Mouse (Mus musculus) small intestine, adult 2 months (tissue): ENCODE measurements around the gene Hoxa5. TPM values are rescaled to one million over a fixed set of nuclear protein-coding genes. Genes with fewer than 3 reads are reported as not detected.

ENCODE experiments used
- H3K27ac ChIP-seq: fragments of 200-500 bp; 2 replicates; pipeline ENCODE4 v1.5.1; 2012; ENCODE audit warnings: low read depth, low read length, control low read depth, inconsistent platforms; ENCODE audit not compliant: insufficient read depth
- H3K27me3 ChIP-seq: fragments of 200-500 bp; 2 replicates; pipeline ENCODE4 v1.6.1; 2012; ENCODE audit warnings: mild to moderate bottlenecking, moderate library complexity, low read length, inconsistent platforms; ENCODE audit not compliant: control insufficient read depth, insufficient read depth
- H3K36me3 ChIP-seq: fragments of 200-500 bp; 2 replicates; pipeline ENCODE4 v1.6.1; 2012; ENCODE audit warnings: mild to moderate bottlenecking, low read length, control low read depth, inconsistent platforms; ENCODE audit not compliant: control insufficient read depth, insufficient read depth
- H3K4me1 ChIP-seq: fragments of 200-500 bp; 2 replicates; pipeline ENCODE4 v1.6.1; 2012; ENCODE audit warnings: low read length, inconsistent platforms, mixed read lengths; ENCODE audit not compliant: control insufficient read depth, insufficient read depth, insufficient read length
- H3K4me3 ChIP-seq: fragments of 200-500 bp; 2 replicates; pipeline ENCODE4 v1.5.1; 2012; ENCODE audit warnings: low read depth, mild to moderate bottlenecking, control low read depth, inconsistent platforms, low read length, moderate library complexity
- CTCF ChIP-seq: fragments of 200-500 bp; IDR thresholded peaks from 2 replicates; pipeline ENCODE4 v1.5.1; 2012; ENCODE audit warnings: low read depth, mild to moderate bottlenecking, control low read depth, inconsistent platforms, low read length, moderate library complexity, mixed read lengths; ENCODE audit not compliant: insufficient replicate concordance, insufficient read length; ENCODE audit errors: extremely low read depth
- POLR2A ChIP-seq: fragments of 200-500 bp; IDR thresholded peaks from 2 replicates; pipeline ENCODE4 v1.6.1; 2012; ENCODE audit warnings: low read depth, mild to moderate bottlenecking, control low read depth, inconsistent platforms, low read length, moderate library complexity
- WGBS: fragments of 180-500 bp; shearing (Covaris S2); methylation state at CpG from one replicate; pipeline ENCODE4 v1.1.7; 2018; 5-methylcytosine and 5-hydroxymethylcytosine counted together
- polyA plus RNA-seq: library from polyadenylated mRNA; depleted of rRNA; stranded (reverse); fragments of >200 nt; gene quantifications from 2 replicates; pipeline ENCODE4 v1.2.3, GENCODE M21; 2012

The Hoxa5 gene
- polyA plus RNA-seq, 1 experiment: 4.7 TPM

DNA sequence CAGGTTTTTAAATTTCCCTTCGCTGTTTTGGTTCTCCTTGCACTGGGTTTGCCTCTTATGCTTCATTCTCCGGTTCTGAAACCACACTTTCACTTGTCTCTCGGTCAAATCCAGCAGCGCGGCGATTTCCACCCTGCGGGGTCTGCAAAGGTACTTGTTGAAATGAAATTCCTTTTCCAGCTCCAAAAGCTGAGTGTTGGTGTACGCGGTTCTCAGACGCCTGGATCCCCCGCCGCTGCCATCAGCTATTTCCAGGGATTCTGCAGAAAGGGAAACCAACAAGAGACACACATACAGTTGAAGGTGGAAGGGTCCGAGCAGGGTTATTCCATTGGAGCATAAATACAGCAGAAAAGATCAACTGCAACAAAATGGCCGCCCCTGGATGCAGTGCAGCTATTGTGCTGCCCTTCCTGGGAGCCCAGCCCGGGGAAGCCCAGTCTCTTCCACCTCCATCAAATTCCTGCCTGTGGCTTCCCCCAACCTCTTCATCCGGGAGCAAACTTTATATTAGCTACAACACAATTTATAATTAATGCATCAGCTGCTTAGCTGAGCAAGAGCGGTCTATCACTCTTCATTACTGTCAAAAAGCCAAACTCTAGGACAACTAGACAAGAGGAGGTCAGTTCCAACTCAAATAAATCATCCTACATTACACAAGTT lies 40.9 kb downstream of the Hoxa5 start:
- Histone ChIP-seq H3K27ac (peak overlapping the region; percentile 72), H3K36me3 (no peaks in the 10 kb centered on the region), H3K27me3 (peaks cover 35% of the 10 kb centered on the region), H3K4me1 (peaks cover 5% of the 10 kb centered on the region), H3K4me3 (peak overlapping the region; percentile 34)
- no peak for TF ChIP-seq POLR2A
- TF ChIP-seq CTCF: no peak
- WGBS: 69% methylated on average over 17 of the region's 17 CpGs

GRCm38 (mm10) chr6:52162611-52163365 lies 41.6 kb downstream of the Hoxa5 start:
- 66% methylated on average over 14 of the region's 14 CpGs for whole genome bisulfite sequencing
- peak overlapping the region; percentile 34; the same call in 1 of the 2 replicates for H3K4me3 ChIP-seq

DNA sequence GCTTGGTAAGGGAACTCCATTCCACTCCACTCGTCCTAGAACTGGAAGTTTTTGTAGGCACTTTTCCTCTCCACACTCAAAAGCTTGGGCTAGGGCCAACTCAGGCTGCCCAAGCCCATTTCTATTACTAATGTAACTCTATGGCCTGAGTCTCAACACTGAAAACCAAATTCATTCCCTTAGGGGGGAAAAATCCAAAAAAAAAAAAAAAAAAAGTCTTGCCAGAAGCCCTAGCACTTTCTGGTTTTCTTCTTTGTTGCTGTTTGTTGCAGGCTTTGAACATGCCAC lies 42.4 kb downstream of the Hoxa5 start:
- whole genome bisulfite sequencing: 61% methylated on average over 1 of the region's 1 CpGs
- Histone ChIP-seq H3K4me3 (no peak overlapping the region), H3K27ac (peak overlapping the region; percentile 7; the same call in 1 of the 2 replicates), H3K36me3 (no peaks in the 10 kb centered on the region), H3K4me1 (peaks cover 5% of the 10 kb centered on the region), H3K27me3 (peaks cover 46% of the 10 kb centered on the region)
- TF ChIP-seq POLR2A: no peak

More at GRCm38 (mm10) chr6:52162611-52163365, 41.6 kb downstream of the Hoxa5 start:
- Histone ChIP-seq H3K27me3 (peaks cover 42% of the 10 kb centered on the region), H3K4me1 (peaks cover 5% of the 10 kb centered on the region), H3K36me3 (no peaks in the 10 kb centered on the region), H3K27ac (peak overlapping the region; percentile 72; the same call in 1 of the 2 replicates)
- TF ChIP-seq POLR2A (no peak), CTCF (no peak)

DNA sequence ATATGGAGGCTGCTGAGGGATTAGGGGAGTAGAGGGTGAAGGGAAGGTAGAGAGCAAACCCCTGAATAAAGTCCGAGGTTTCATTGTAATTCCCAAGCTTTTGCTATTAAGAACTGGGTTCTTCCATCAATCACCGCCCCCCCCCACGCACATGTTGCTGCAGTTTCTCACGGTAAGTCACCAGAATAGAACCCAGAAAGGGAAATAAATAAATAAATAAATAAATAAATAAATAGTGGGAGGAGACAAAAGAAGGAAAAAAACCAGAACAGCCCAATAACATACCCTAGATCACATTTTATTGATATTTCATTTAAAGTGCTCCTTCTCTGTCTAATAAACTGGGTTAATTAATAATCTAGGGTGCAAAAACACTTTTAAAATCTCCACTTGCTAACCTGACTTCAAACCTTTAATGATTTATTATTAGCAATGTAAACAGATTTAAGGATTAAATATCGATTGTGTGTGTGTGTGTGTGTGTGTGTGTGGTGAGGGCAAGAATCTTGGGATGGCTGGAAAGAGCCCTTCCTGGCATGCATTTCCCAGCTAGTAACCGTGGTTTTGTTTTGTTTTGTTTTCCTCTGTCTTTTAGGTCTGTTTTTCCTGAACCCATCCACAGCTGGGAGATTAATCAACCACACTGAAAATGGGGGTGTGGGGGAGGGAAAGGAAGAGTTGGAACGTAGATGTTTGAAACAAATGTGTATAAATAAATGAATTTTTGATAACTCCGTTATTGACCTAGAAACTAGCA lies 42.9 kb downstream of the Hoxa5 start:
- peaks cover 5% of the 10 kb centered on the region for H3K4me1 ChIP-seq
- 37% methylated on average over 8 of the region's 8 CpGs for WGBS
- TF ChIP-seq CTCF (no peak), POLR2A (no peak)
- no peaks in the 10 kb centered on the region for H3K36me3 ChIP-seq
- peaks cover 46% of the 10 kb centered on the region for H3K27me3 ChIP-seq
- H3K4me3 ChIP-seq: peak overlapping the region; percentile 31; the same call in 1 of the 2 replicates
- peak overlapping the region; percentile 7; the same call in 1 of the 2 replicates for H3K27ac ChIP-seq

GRCm38 (mm10) chr6:52160511-52161335 lies 43.7 kb downstream of the Hoxa5 start:
- Histone ChIP-seq H3K27ac (peak overlapping the region; percentile 69), H3K27me3 (peaks cover 43% of the 10 kb centered on the region), H3K36me3 (no peaks in the 10 kb centered on the region), H3K4me1 (peaks cover 5% of the 10 kb centered on the region), H3K4me3 (peak overlapping the region; percentile 35)
- 7% methylated on average over 30 of the region's 30 CpGs for WGBS
- no peak for TF ChIP-seq CTCF
- TF ChIP-seq POLR2A: no peak

GRCm38 (mm10) chr6:52159979-52160378 lies 44.4 kb downstream of the Hoxa5 start:
- Histone ChIP-seq H3K27me3 (peaks cover 42% of the 10 kb centered on the region), H3K27ac (no peak overlapping the region), H3K36me3 (no peaks in the 10 kb centered on the region), H3K4me3 (no peak overlapping the region), H3K4me1 (peaks cover 5% of the 10 kb centered on the region)
- WGBS: 30% methylated on average over 9 of the region's 9 CpGs
- TF ChIP-seq CTCF (no peak), POLR2A (no peak)
